Mouse (Mus musculus): Measurements from ENCODE around the gene Mindy4. TPM values are rescaled to one million over a fixed set of nuclear protein-coding genes. Genes with fewer than 3 reads are reported as not detected.

The Mindy4 gene
- total and polyA plus RNA-seq, 3 experiments = not detected

GRCm38 (mm10) chr6:55295325-55295724 lies 92.1 kb downstream of the Mindy4 start:
- Histone ChIP-seq H3K4me1 (ENCODE audit: control insufficient read depth in 1 of 2, insufficient read depth in 2 of 2) (peaks cover 0 to 8% of the 10 kb centered on the region in 2 experiments; a peak in 2 of 4 replicates), H3K9me3 (replicated peaks; ENCODE audit: low read length) (no peaks in the 10 kb centered on the region), H3K79me2 (replicated peaks; ENCODE audit: control insufficient read depth, extremely low read depth, insufficient read depth, poor library complexity, severe bottlenecking) (no peaks in the 10 kb centered on the region), H3K4me3 (replicated peaks in 1 of 3; ENCODE audit: low read depth in 2 of 3, low read length in 2 of 3, poor library complexity in 1 of 3) (no peak overlapping the region), H3K9ac (ENCODE audit: insufficient read depth, low read depth) (no peak overlapping the region), H3K27ac (ENCODE audit: insufficient read depth, low read depth) (no peak overlapping the region), H3K27me3 (replicated peaks) (peaks cover 79% of the 10 kb centered on the region), H3K36me3 (replicated peaks in 1 of 2; ENCODE audit: control insufficient read depth in 1 of 2, insufficient read depth in 1 of 2, low read length in 1 of 2) (no peaks in the 10 kb centered on the region), H3K4me2 (ENCODE audit: insufficient read depth, low read depth, poor library complexity, severe bottlenecking) (no peak overlapping the region)
- in situ Hi-C loops (cut with MboI; ENCODE audit: low pct_ligation_motif_present, low pct_unique_long_range_greater_than_20kb, low sequenced_read_pairs) (no loop called here), dilution Hi-C loops (cut with MboI; ENCODE audit: extremely low pct_ligation_motif_present, extremely low pct_unique_long_range_greater_than_20kb, low sequenced_read_pairs) (no loop called here)
- TF ChIP-seq NELFE (IDR thresholded peaks at IDR 0.05; ENCODE audit: low read depth, low read length) (no peak), MAZ (IDR thresholded peaks at IDR 0.05; ENCODE audit: low read depth, low read length) (no peak), ZNF384 (IDR thresholded peaks at IDR 0.05; ENCODE audit: low read depth, low read length) (no peak), E2F4 (IDR thresholded peaks at IDR 0.05; ENCODE audit: insufficient replicate concordance, low read depth, low read length) (no peak), ETS1 (conservative IDR thresholded peaks at IDR 0.05; ENCODE audit: low read depth, low read length) (no peak), RCOR1 (conservative IDR thresholded peaks at IDR 0.05; ENCODE audit: low read depth, low read length) (no peak), IRF4 (IDR thresholded peaks at IDR 0.05; ENCODE audit: low read depth, low read length) (no peak), EP300 (IDR thresholded peaks at IDR 0.05; ENCODE audit: low read length) (no peak), POLR2AphosphoS2 (IDR thresholded peaks at IDR 0.05; ENCODE audit: low read depth, low read length) (no peak), JUN (IDR thresholded peaks at IDR 0.05; ENCODE audit: insufficient read depth, low read depth, low read length) (no peak), TBP (conservative IDR thresholded peaks at IDR 0.05; ENCODE audit: low read depth, low read length) (no peak), MAFK (IDR thresholded peaks at IDR 0.05; ENCODE audit: insufficient replicate concordance, low read length) (no peak), USF1 (IDR thresholded peaks at IDR 0.05; ENCODE audit: low read depth, low read length) (no peak), MAX (IDR thresholded peaks at IDR 0.05; ENCODE audit: low read length) (no peak)
- DNase-seq (ENCODE audit: extremely low read depth) = no peak

GRCm38 (mm10) chr6:55299482-55299881 lies 96.3 kb downstream of the Mindy4 start:
- Histone ChIP-seq H3K4me1 (ENCODE audit: control insufficient read depth in 1 of 2, insufficient read depth in 2 of 2) (peaks cover 0 to 5% of the 10 kb centered on the region in 2 experiments; a peak in 2 of 4 replicates), H3K9me3 (replicated peaks; ENCODE audit: low read length) (no peaks in the 10 kb centered on the region), H3K27me3 (replicated peaks) (peaks cover 81% of the 10 kb centered on the region), H3K4me2 (ENCODE audit: insufficient read depth, low read depth, poor library complexity, severe bottlenecking) (no peak overlapping the region), H3K27ac (ENCODE audit: insufficient read depth, low read depth) (no peak overlapping the region), H3K79me2 (replicated peaks; ENCODE audit: control insufficient read depth, extremely low read depth, insufficient read depth, poor library complexity, severe bottlenecking) (no peaks in the 10 kb centered on the region), H3K9ac (ENCODE audit: insufficient read depth, low read depth) (no peak overlapping the region), H3K4me3 (replicated peaks in 1 of 3; ENCODE audit: low read depth in 2 of 3, low read length in 2 of 3, poor library complexity in 1 of 3) (no peak overlapping the region), H3K36me3 (replicated peaks in 1 of 2; ENCODE audit: control insufficient read depth in 1 of 2, insufficient read depth in 1 of 2, low read length in 1 of 2) (no peaks in the 10 kb centered on the region)
- in situ Hi-C loops (cut with MboI; ENCODE audit: low pct_ligation_motif_present, low pct_unique_long_range_greater_than_20kb, low sequenced_read_pairs) = no loop called here
- TF ChIP-seq CTCF (conservative IDR thresholded peaks at IDR 0.05 in 1 of 2, IDR thresholded peaks at IDR 0.05 in 1 of 2; ENCODE audit: low read depth in 2 of 2, low read length in 2 of 2) (no peak), POLR2A (IDR thresholded peaks at IDR 0.05; ENCODE audit: low read depth, low read length) (no peak), USF2 (conservative IDR thresholded peaks at IDR 0.05; ENCODE audit: low read depth, low read length) (no peak), SMC3 (IDR thresholded peaks at IDR 0.05; ENCODE audit: low read depth, low read length) (no peak), ZC3H11A (IDR thresholded peaks at IDR 0.05; ENCODE audit: low read depth, low read length) (no peak), TBP (conservative IDR thresholded peaks at IDR 0.05; ENCODE audit: low read depth, low read length) (no peak), HCFC1 (IDR thresholded peaks at IDR 0.05; ENCODE audit: low read depth, low read length) (no peak), ZNF384 (IDR thresholded peaks at IDR 0.05; ENCODE audit: low read depth, low read length) (no peak), SIN3A (IDR thresholded peaks at IDR 0.05; ENCODE audit: low read length) (no peak), RAD21 (IDR thresholded peaks at IDR 0.05; ENCODE audit: low read depth, low read length) (no peak), JUN (IDR thresholded peaks at IDR 0.05; ENCODE audit: insufficient read depth, low read depth, low read length) (no peak), PAX5 (IDR thresholded peaks at IDR 0.05; ENCODE audit: low read length) (no peak), E2F4 (IDR thresholded peaks at IDR 0.05; ENCODE audit: insufficient replicate concordance, low read depth, low read length) (no peak), MEF2A (IDR thresholded peaks at IDR 0.05; ENCODE audit: borderline replicate concordance, low read depth, low read length) (no peak), ELF1 (IDR thresholded peaks at IDR 0.05; ENCODE audit: low read depth, low read length) (no peak), MAZ (IDR thresholded peaks at IDR 0.05; ENCODE audit: low read depth, low read length) (no peak)
- no peak for DNase-seq (ENCODE audit: extremely low read depth)
- dilution Hi-C loops (cut with MboI; ENCODE audit: extremely low pct_ligation_motif_present, extremely low pct_unique_long_range_greater_than_20kb, low sequenced_read_pairs) = no loop called here
